Mouse (Mus musculus) lung, embryonic 14.5 days (tissue): ENCODE data around the gene Hrh2. TPM values are rescaled to one million over a fixed set of nuclear protein-coding genes. Genes with fewer than 3 reads are reported as not detected.

ENCODE experiments used
- ATAC-seq: fragments of 200-750 bp; cut with Nextera tagmentation; 2 replicates; pipeline ENCODE4 v1.8.0; 2017; ENCODE audit warnings: mild to moderate bottlenecking, moderate TSS enrichment, moderate library complexity; ENCODE audit not compliant: insufficient read depth
- DNase-seq: peaks from one replicate; pipeline ENCODE4 v3.0.0-alpha.2; 2015
- H3K27ac ChIP-seq: fragments of 300-500 bp; sonication (generic); 2 replicates; pipeline ENCODE4 v1.5.1; 2014; ENCODE audit warnings: low read depth, mild to moderate bottlenecking, moderate library complexity
- H3K27me3 ChIP-seq: fragments of 300-500 bp; sonication (generic); 2 replicates; pipeline ENCODE4 v1.6.1; 2014; ENCODE audit warnings: low read length, control low read depth; ENCODE audit not compliant: insufficient read depth
- H3K36me3 ChIP-seq: fragments of 300-500 bp; sonication (generic); 2 replicates; pipeline ENCODE4 v1.6.1; 2014; ENCODE audit warnings: control low read depth; ENCODE audit not compliant: insufficient read depth
- H3K4me1 ChIP-seq: fragments of 300-500 bp; sonication (generic); 2 replicates; pipeline ENCODE4 v1.6.1; 2014; ENCODE audit warnings: antibody characterized with exemption, control low read depth; ENCODE audit not compliant: insufficient read depth
- H3K4me2 ChIP-seq: fragments of 300-500 bp; sonication (generic); 2 replicates; pipeline ENCODE4 v1.6.1; 2014; ENCODE audit warnings: mild to moderate bottlenecking
- H3K4me3 ChIP-seq: fragments of 300-500 bp; sonication (generic); 2 replicates; pipeline ENCODE4 v1.5.1; 2014; ENCODE audit warnings: low read depth, low read length
- H3K9ac ChIP-seq: fragments of 300-500 bp; sonication (generic); 2 replicates; pipeline ENCODE4 v1.6.1; 2014
- H3K9me3 ChIP-seq: fragments of 300-500 bp; sonication (generic); 2 replicates; pipeline ENCODE4 v1.6.1; 2016; ENCODE audit warnings: low read depth, low read length, control low read depth
- CTCF ChIP-seq: IDR thresholded peaks from 2 replicates; pipeline ENCODE4 v1.5.1; 2016; ENCODE audit warnings: antibody characterized with exemption, low read depth
- WGBS: fragments of 180-500 bp; shearing (Covaris S2); extraction: QIAGEN DNeasy Blood & Tissue Kit; methylation state at CpG from one replicate; pipeline ENCODE4 v1.1.7; 2014; 5-methylcytosine and 5-hydroxymethylcytosine counted together
- polyA plus RNA-seq: library from polyadenylated mRNA; unstranded; fragments of >200 nt; fragmentation: Nextera tagmentation; extraction: Ambion mirVana; gene quantifications from 2 replicates; pipeline ENCODE4 v1.2.1, GENCODE M21; 2014

Hrh2 gene
- polyA plus RNA-seq, 1 experiment from 2014 or later, result not detected

DNA sequence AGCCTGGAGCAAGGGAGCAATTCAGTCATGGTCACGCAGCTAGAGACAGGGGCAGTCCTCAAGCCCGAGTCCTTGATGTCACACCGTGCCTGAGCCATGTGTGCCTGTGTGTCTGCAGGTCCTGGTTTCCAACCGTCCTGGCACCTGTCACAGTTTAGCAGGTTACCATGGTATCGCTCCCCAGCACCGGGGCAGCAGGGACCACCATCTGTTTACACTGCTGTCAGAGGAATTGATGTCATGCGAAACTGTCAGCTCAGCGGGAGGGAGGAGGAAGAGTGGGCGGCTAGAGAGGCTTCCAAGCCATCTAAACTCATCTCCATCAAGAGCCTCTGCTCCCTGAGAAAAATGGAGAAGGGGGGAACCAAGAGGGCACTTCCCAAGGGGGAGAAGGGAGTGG is 74.5 kb downstream of the Hrh2 start:
- TF ChIP-seq CTCF, result no peak
- Histone ChIP-seq H3K4me2 (no peak overlapping the region), H3K9ac (no peak overlapping the region), H3K4me1 (no peaks in the 10 kb centered on the region), H3K4me3 (no peak overlapping the region), H3K27ac (no peak overlapping the region), H3K9me3 (no peaks in the 10 kb centered on the region), H3K36me3 (no peaks in the 10 kb centered on the region), H3K27me3 (no peaks in the 10 kb centered on the region)
- DNase-seq (no peak), ATAC-seq (no peak)
- WGBS, result 5% methylated on average over 9 of the region's 9 CpGs

GRCm38 (mm10) chr13:54269087-54269486 is 77.2 kb downstream of the Hrh2 start:
- H3K4me3 ChIP-seq, result no peak overlapping the region
- DNase-seq, result no peak
- no peaks in the 10 kb centered on the region for H3K36me3 ChIP-seq
- H3K9ac ChIP-seq, result no peak overlapping the region
- no peaks in the 10 kb centered on the region for H3K4me1 ChIP-seq
- no peak overlapping the region for H3K27ac ChIP-seq
- no peak overlapping the region for H3K4me2 ChIP-seq
- H3K9me3 ChIP-seq, result no peaks in the 10 kb centered on the region
- TF ChIP-seq CTCF, result no peak
- WGBS, result 73% methylated on average over 3 of the region's 3 CpGs
- ATAC-seq, result no peak
- no peaks in the 10 kb centered on the region for H3K27me3 ChIP-seq

DNA sequence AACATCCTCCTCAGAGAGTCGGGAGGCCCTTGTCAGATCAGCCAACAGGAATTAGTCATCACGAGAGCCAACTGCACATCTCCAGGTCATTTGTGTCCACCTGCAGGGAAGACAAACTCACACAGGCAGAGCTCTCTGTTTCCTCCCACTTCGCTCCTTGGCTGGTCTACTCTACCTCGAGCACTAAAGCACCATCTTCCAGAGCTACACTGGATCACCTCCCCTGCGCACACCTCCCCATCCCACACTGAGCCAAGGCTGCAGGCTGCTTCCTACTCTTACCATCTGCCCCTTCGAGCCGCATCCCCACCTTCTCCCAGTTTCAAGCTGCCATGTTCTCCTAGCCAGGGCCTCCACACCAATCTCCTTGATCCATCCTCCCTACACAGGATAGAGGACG is 77.7 kb downstream of the Hrh2 start:
- H3K9ac ChIP-seq, result no peak overlapping the region
- no peak overlapping the region for H3K27ac ChIP-seq
- H3K4me1 ChIP-seq, result no peaks in the 10 kb centered on the region
- no peak overlapping the region for H3K4me3 ChIP-seq
- no peaks in the 10 kb centered on the region for H3K36me3 ChIP-seq
- DNase-seq, result no peak
- TF ChIP-seq CTCF, result no peak
- no peaks in the 10 kb centered on the region for H3K27me3 ChIP-seq
- H3K4me2 ChIP-seq, result no peak overlapping the region
- no peak for ATAC-seq
- 64% methylated on average over 8 of the region's 8 CpGs for WGBS
- H3K9me3 ChIP-seq, result no peaks in the 10 kb centered on the region

- no peak overlapping the region for H3K9ac ChIP-seq
- no peak for DNase-seq
- TF ChIP-seq CTCF, result no peak
- no peaks in the 10 kb centered on the region for H3K27me3 ChIP-seq
- no peaks in the 10 kb centered on the region for H3K36me3 ChIP-seq
- H3K9me3 ChIP-seq, result no peaks in the 10 kb centered on the region
- no peak overlapping the region for H3K27ac ChIP-seq
- no peak overlapping the region for H3K4me2 ChIP-seq
- 83% methylated on average over 7 of the region's 7 CpGs for WGBS
- ATAC-seq, result no peak
- no peak overlapping the region for H3K4me3 ChIP-seq
- no peaks in the 10 kb centered on the region for H3K4me1 ChIP-seq
Measured at GRCm38 (mm10) chr13:54272076-54272475, 80.1 kb downstream of the Hrh2 start.

- no peak overlapping the region for H3K9ac ChIP-seq
- H3K36me3 ChIP-seq, result no peaks in the 10 kb centered on the region
- H3K27me3 ChIP-seq, result no peaks in the 10 kb centered on the region
- DNase-seq, result no peak
- H3K4me2 ChIP-seq, result no peak overlapping the region
- ATAC-seq, result no peak
- no peak overlapping the region for H3K27ac ChIP-seq
- no peak for TF ChIP-seq CTCF
- no peak overlapping the region for H3K4me3 ChIP-seq
- no peaks in the 10 kb centered on the region for H3K9me3 ChIP-seq
- 82% methylated on average over 6 of the region's 6 CpGs for WGBS
- H3K4me1 ChIP-seq, result peaks cover 2% of the 10 kb centered on the region; the same call in 1 of the 2 replicates
Measured at GRCm38 (mm10) chr13:54277406-54277805, 85.5 kb downstream of the Hrh2 start.

- 71% methylated on average over 7 of the region's 7 CpGs for WGBS
- no peak for DNase-seq
- peaks cover 2% of the 10 kb centered on the region; the same call in 1 of the 2 replicates for H3K4me1 ChIP-seq
- no peak for TF ChIP-seq CTCF
- no peak overlapping the region for H3K4me3 ChIP-seq
- no peaks in the 10 kb centered on the region for H3K9me3 ChIP-seq
- H3K9ac ChIP-seq, result no peak overlapping the region
- no peak overlapping the region for H3K4me2 ChIP-seq
- no peak overlapping the region for H3K27ac ChIP-seq
- no peak for ATAC-seq
- no peaks in the 10 kb centered on the region for H3K36me3 ChIP-seq
- no peaks in the 10 kb centered on the region for H3K27me3 ChIP-seq
Measured at GRCm38 (mm10) chr13:54280366-54280765, 88.4 kb downstream of the Hrh2 start.

DNA sequence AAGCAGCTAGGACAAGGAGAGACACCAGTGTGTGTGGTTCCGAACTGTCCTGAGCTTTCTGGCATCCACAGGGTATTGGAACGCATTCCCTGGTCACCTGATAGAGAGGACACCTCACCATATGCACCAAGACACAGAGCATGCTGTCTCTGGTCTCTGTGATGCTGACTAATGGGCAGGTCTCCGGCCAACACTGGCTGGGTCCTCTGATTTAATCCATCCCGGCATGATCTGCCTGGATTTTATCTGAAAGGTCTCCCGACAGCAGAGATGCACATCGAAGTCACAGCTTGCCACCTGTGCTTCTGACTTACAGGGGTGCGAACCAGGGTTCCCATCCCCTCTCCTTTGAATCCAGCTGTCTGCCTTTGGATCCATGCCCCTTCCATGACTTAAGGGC is 89.2 kb downstream of the Hrh2 start:
- TF ChIP-seq CTCF, result no peak
- Histone ChIP-seq H3K4me3 (no peak overlapping the region), H3K4me2 (no peak overlapping the region), H3K9me3 (no peaks in the 10 kb centered on the region), H3K9ac (no peak overlapping the region), H3K27me3 (no peaks in the 10 kb centered on the region), H3K4me1 (peaks cover 2% of the 10 kb centered on the region; the same call in 1 of the 2 replicates), H3K36me3 (no peaks in the 10 kb centered on the region), H3K27ac (no peak overlapping the region)
- DNase-seq (no peak), ATAC-seq (no peak)
- WGBS, result 64% methylated on average over 7 of the region's 7 CpGs

- DNase-seq (no peak), ATAC-seq (no peak)
- Histone ChIP-seq H3K9ac (no peak overlapping the region), H3K36me3 (no peaks in the 10 kb centered on the region), H3K4me2 (no peak overlapping the region), H3K4me1 (peaks cover 2% of the 10 kb centered on the region; the same call in 1 of the 2 replicates), H3K4me3 (no peak overlapping the region), H3K9me3 (no peaks in the 10 kb centered on the region), H3K27me3 (no peaks in the 10 kb centered on the region), H3K27ac (no peak overlapping the region)
- no peak for TF ChIP-seq CTCF
- WGBS, result 20% methylated on average over 8 of the region's 8 CpGs
Measured at GRCm38 (mm10) chr13:54281623-54282022, 89.7 kb downstream of the Hrh2 start.
